Mouse (Mus musculus): ENCODE measurements around the gene Loxl1.
"Not testable (repeated sequence)": the region's sequence is repeated elsewhere in the genome, so short reads cannot be mapped to it uniquely, and the experiment has no call there.

The Loxl1 gene

DNA sequence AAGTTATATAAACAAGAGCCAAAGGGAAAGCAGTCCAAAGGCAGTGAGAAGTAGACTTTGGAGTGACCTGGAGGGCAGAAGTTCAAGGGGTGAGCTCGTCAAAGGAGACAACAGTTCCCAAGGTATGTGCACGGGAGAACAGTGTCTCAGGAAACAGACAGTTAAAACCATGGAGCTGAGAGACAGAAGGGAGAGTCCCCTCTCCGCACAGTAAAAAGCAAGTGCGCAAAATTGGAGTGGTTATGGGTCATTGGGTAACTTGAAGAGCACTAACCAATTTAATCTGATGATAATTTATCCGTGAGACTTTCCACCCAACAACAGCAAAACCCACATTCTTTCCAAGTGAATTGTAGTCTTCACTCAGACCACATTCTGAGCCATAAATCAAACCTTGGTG is 36.6 kb downstream of the Loxl1 start:
- in situ Hi-C loops (cut with MboI, MseI) = no loop called here

DNA sequence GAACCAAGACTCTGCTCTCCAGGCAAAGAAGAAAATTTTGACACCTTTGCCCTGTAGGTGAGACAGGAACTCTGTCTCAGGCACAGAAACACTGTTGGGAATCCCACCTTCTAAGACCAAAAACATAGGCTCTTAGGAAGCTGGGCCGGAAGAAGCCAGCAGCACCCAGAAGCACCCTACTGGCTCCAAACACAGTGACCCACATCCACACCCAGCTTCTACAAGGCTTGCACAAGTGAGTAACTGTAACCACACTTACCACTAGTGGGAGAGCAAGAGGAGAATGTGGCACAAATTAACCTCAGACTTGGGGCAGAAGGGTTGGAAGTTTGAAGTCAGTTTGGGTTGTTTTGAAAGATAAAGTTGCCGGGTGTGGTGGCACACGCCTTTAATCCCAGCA is 37.2 kb downstream of the Loxl1 start:
- in situ Hi-C loops (cut with MboI, MseI) = no loop called here

- in situ Hi-C loops (cut with MboI, MseI) = no loop called here
Measured at GRCm38 (mm10) chr9:58275115-58275774, 37.7 kb downstream of the Loxl1 start.

- in situ Hi-C loops (cut with MboI, MseI) = no loop called here
Measured at GRCm38 (mm10) chr9:58274626-58275025, 38.4 kb downstream of the Loxl1 start.

DNA sequence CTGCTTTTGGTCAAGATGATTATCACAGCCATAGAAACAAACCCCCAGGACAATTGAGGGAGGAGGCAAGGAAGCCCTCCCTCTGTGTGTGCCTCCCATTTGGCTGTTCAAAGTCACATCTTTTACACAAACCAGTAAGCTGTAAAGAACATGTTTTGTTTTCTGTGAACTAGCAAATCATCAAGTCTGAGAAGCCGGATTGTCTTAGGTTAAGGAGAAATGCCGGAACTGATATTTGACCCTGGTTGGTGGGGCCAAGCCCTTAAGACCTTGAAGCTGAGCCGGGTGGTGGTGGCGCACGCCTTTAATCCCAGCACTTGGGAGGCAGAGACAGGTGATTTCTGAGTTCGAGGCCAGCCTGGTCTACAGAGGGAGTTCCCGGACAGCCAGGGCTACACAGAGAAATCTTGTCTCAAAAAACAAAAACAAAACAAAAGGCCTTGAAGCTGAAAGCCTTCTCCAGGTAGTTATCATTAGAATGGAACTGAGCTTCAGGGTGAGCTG is 38.8 kb downstream of the Loxl1 start:
- in situ Hi-C loops (cut with MboI, MseI) = no loop called here

- in situ Hi-C loops (cut with MboI, MseI) = no loop called here
Measured at GRCm38 (mm10) chr9:58272855-58273254, 40.1 kb downstream of the Loxl1 start.

DNA sequence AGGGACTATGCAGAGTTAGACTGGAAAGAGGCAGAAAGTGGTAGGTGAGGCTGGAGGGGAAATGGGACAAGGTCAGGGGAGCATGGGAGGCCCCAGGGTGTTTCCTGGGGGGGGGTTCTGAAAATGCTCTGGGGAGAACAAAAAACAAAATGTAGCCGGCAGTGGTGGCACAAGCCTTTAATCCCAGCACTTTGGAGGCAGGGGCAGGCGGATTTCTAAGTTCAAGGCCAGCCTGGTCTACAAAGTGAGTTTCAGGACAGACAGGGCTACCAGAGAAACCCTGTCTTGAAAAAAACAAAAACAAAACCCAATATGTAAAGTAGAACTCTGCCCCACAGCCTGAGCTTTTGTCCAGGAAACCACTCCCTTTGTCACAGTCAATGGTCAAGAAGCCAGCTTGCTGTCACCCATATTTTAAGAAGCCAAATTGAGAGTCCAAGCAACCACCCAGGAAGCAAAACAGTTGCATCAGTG is 40.9 kb downstream of the Loxl1 start:
- in situ Hi-C loops (cut with MboI, MseI) = no loop called here

DNA sequence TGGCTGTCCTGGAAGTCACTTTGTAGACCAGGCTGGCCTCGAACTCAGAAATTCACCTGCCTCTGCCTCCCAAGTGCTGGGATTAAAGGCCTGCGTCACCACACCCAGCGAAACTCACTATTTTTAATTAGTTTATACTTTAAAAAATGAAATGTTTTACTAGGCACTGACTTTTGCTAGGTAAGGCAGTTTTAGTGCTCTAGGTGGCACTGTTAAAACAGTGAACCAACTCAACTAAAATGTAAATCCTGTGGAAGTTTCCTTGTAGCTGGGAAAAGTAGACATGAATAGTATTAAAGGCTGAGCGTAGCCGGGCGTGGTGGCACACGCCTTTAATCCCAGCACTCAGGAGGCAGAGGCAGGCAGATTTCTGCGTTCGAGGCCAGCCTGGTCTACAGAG is 41.4 kb downstream of the Loxl1 start:
- in situ Hi-C loops (cut with MboI, MseI) = not testable (repeated sequence)

DNA sequence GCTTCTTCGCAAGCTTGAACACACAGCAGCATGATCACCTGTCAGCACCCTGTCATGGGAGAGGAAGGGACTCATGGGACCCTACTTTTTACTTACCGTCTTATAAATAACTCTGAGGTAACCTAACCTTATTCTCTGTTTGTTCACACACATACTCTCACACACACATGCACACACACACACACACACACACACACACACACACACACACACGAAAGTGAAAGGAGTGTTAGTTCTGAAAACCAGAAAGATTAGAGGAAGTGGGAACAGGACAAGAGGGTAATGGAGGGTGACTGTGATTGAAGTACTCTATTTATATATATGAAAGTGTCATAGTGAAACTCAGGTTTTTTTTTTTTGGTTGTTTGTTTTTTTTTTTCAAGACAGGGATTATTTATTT is 41.9 kb downstream of the Loxl1 start:
- in situ Hi-C loops (cut with MboI, MseI) = no loop called here

DNA sequence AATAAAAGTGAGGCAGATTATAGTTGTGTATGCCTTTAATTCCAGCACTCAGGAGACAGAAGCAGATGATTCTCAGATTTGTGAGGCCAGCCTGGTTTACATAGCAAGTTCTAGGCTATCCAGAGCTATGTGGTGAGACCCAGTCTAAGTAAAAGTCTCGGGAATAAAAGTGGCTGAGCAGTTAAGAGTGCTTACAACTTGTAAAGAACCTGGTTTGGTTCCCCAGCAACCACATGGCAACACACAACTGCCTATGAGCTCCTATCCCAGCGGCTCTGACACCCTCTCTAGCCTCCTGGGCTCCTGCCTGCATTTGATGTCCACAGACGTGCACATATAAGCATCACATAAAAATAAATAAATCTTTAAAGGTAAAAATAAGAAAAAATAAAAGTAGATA is 42.9 kb downstream of the Loxl1 start:
- in situ Hi-C loops (cut with MboI, MseI) = no loop called here

GRCm38 (mm10) chr9:58268384-58269313 is 44.3 kb downstream of the Loxl1 start:
- in situ Hi-C loops (cut with MboI, MseI) = no loop called here

DNA sequence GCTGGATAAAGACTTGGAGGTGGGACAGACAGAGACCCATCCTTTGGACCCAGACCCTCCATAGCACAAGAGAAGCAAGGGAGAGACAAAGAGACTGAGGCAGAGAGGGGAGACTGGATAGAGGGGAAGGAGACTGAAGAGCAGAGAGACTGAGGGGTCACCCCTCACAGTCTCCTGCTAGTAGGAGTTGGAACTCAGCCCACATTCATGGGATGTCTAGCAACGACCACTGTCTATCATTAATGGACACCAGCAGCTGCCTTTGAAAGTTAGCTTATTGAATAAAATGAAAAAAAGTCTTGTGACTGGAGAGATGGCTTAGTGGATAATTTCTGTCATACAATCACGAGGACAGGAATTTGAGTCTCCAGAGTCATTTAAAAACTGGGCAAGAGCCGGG is 45.9 kb downstream of the Loxl1 start:
- in situ Hi-C loops (cut with MboI, MseI) = no loop called here

GRCm38 (mm10) chr9:58266571-58267011 is 46.4 kb downstream of the Loxl1 start:
- in situ Hi-C loops (cut with MboI, MseI) = no loop called here

GRCm38 (mm10) chr9:58265368-58265767 is 47.6 kb downstream of the Loxl1 start:
- in situ Hi-C loops (cut with MboI, MseI) = no loop called here

- in situ Hi-C loops (cut with MboI, MseI) = no loop called here
Measured at GRCm38 (mm10) chr9:58262507-58262906, 50.5 kb downstream of the Loxl1 start.

- in situ Hi-C loops (cut with MboI, MseI) = no loop called here
Measured at GRCm38 (mm10) chr9:58255704-58256685, 57.0 kb downstream of the Loxl1 start.

DNA sequence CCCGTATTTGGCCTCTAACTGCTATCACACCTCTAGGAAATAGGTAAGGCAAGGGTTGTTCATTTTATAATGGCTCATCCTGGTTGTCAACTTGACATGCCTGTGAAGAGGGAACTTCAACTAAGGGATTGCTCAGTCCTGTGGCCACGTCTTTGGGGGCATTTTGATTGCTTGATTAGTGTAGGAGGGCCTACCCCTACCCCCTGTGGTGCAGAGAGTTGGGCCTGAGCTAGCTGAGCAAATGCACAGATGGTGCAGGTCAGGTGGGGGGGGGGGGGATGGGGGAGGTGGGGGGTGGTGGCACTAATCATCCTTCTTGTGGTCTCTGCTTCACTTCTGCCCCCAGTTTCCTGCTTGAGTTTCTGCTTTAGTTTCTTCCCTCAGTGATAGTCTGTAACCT is 57.9 kb downstream of the Loxl1 start:
- in situ Hi-C loops (cut with MboI, MseI) = no loop called here

- in situ Hi-C loops (cut with MboI, MseI) = not testable (repeated sequence)
Measured at GRCm38 (mm10) chr9:58253805-58254122, 59.2 kb downstream of the Loxl1 start.

- in situ Hi-C loops (cut with MboI, MseI) = no loop called here
Measured at GRCm38 (mm10) chr9:58253033-58253804, 59.8 kb downstream of the Loxl1 start, which contains the start of gene Stoml1. TSS of gene Stoml1 (plus strand) at chr9:58253164.

GRCm38 (mm10) chr9:58250730-58251129 is 62.3 kb downstream of the Loxl1 start:
- in situ Hi-C loops (cut with MboI, MseI) = not testable (repeated sequence)

DNA sequence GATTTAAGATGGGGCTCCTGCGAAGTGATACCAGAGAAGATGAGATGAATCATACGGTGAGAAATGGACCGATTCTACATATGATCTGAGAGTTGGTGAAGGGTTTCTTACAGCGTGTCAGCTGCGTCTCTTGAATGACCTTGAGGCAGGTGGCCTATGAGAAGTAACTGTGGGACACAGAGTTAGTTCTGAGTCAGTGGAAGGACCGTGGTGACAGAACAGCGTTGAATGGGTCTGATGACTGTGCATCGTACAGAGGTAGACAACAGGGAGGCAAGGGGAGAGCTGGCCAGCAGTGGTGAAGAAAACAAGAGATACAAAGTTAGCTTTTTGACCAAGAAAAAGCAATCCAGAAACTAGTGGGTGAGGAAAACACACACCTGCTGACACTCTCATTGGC is 62.7 kb downstream of the Loxl1 start:
- in situ Hi-C loops (cut with MboI, MseI) = no loop called here

All from T-helper 1 cell (primary cell).